Mouse (Mus musculus): Measurements from ENCODE around the gene Mmd2. TPM values are rescaled to one million over a fixed set of nuclear protein-coding genes. Genes with fewer than 3 reads are reported as not detected.
A peak's percentile ranks its signal among the peaks of the same experiment; 100 is the strongest.

The Mmd2 gene
- polyA plus RNA-seq, 1 experiment: not detected

GRCm38 (mm10) chr5:142564606-142565005 lies 44.0 kb downstream of the Mmd2 start:
- H3K27me3 ChIP-seq (ENCODE audit: control insufficient read depth, insufficient read depth, insufficient read length): peaks cover 24% of the 10 kb centered on the region
- H3K36me3 ChIP-seq (ENCODE audit: control insufficient read depth, insufficient read depth): no peaks in the 10 kb centered on the region
- no peak for TF ChIP-seq TCF3 (IDR thresholded peaks at IDR 0.05; ENCODE audit: insufficient read length, low read depth)
- no peak for TF ChIP-seq TCF12 (IDR thresholded peaks at IDR 0.05; ENCODE audit: insufficient read depth, poor library complexity, severe bottlenecking)
- TF ChIP-seq MYOG (IDR thresholded peaks at IDR 0.05; ENCODE audit: control insufficient read depth in 1 of 3, insufficient read depth in 1 of 3, insufficient read length in 2 of 3, low read depth in 2 of 3): no peak
- TF ChIP-seq USF1 (IDR thresholded peaks at IDR 0.05; ENCODE audit: low read depth): no peak
- no peak for TF ChIP-seq POLR2AphosphoS2 (IDR thresholded peaks at IDR 0.05; ENCODE audit: insufficient read length, low read depth)
- TF ChIP-seq POLR2A (IDR thresholded peaks at IDR 0.05; ENCODE audit: insufficient read length, low read depth): no peak
- no peak for TF ChIP-seq CEBPB (IDR thresholded peaks at IDR 0.05; ENCODE audit: insufficient read depth, poor library complexity, severe bottlenecking)
- TF ChIP-seq MAX (IDR thresholded peaks at IDR 0.05; ENCODE audit: low read depth): no peak
- no peak for TF ChIP-seq MYOD1 (IDR thresholded peaks at IDR 0.05; ENCODE audit: control insufficient read depth in 1 of 3, insufficient read length in 2 of 3, low read depth in 2 of 3)
- TF ChIP-seq REST (IDR thresholded peaks at IDR 0.05; ENCODE audit: insufficient read depth, insufficient read length): no peak
- no peak for TF ChIP-seq SRF (IDR thresholded peaks at IDR 0.05; ENCODE audit: control insufficient read depth, insufficient read length, low read depth)
- no peak for TF ChIP-seq E2F4 (IDR thresholded peaks at IDR 0.05; ENCODE audit: insufficient read depth)
- H3K4me3 ChIP-seq: no peak overlapping the region
- H3K79me2 ChIP-seq (ENCODE audit: control insufficient read depth, insufficient read depth): no peaks in the 10 kb centered on the region
- no peak overlapping the region for H3K4me2 ChIP-seq (ENCODE audit: low read depth)
- H3ac ChIP-seq (ENCODE audit: control insufficient read depth, insufficient read length): no peak overlapping the region

DNA sequence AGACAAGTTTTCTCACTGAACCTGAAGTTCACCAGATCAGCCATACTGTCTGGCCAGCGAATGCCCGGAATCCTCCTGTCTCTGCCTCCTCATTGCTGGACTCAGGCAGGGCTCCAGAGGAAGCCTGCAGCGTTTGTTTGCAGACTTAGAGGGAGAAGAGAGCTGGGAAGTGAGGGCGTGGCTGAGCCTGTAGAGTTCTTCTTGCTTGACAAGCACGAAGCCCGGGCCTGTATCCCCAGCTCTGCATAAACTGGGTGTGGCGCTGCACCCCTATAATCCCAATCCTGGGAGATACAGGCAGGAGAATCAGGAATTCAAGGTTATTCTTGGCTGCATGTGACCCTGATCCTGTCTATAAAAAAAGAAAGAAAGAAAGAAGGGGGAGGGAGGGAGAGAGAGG lies 48.3 kb downstream of the Mmd2 start:
- Histone ChIP-seq H3K79me2 (ENCODE audit: control insufficient read depth, insufficient read depth) (no peaks in the 10 kb centered on the region), H3K27me3 (ENCODE audit: control insufficient read depth, insufficient read depth, insufficient read length) (peaks cover 20% of the 10 kb centered on the region), H3K4me3 (no peak overlapping the region), H3K36me3 (ENCODE audit: control insufficient read depth, insufficient read depth) (no peaks in the 10 kb centered on the region), H3ac (ENCODE audit: control insufficient read depth, insufficient read length) (no peak overlapping the region), H3K4me2 (ENCODE audit: low read depth) (no peak overlapping the region)
- no peak for TF ChIP-seq REST (IDR thresholded peaks at IDR 0.05; ENCODE audit: insufficient read depth, insufficient read length)
- no peak for TF ChIP-seq E2F4 (IDR thresholded peaks at IDR 0.05; ENCODE audit: insufficient read depth)
- no peak for TF ChIP-seq SRF (IDR thresholded peaks at IDR 0.05; ENCODE audit: control insufficient read depth, insufficient read length, low read depth)
- TF ChIP-seq TCF3 (IDR thresholded peaks at IDR 0.05; ENCODE audit: insufficient read length, low read depth): no peak
- no peak for TF ChIP-seq MYOD1 (IDR thresholded peaks at IDR 0.05; ENCODE audit: control insufficient read depth in 1 of 3, insufficient read length in 2 of 3, low read depth in 2 of 3)
- no peak for TF ChIP-seq MAX (IDR thresholded peaks at IDR 0.05; ENCODE audit: low read depth)
- TF ChIP-seq USF1 (IDR thresholded peaks at IDR 0.05; ENCODE audit: low read depth): no peak
- no peak for TF ChIP-seq MYOG (IDR thresholded peaks at IDR 0.05; ENCODE audit: control insufficient read depth in 1 of 3, insufficient read depth in 1 of 3, insufficient read length in 2 of 3, low read depth in 2 of 3)
- no peak for TF ChIP-seq POLR2AphosphoS2 (IDR thresholded peaks at IDR 0.05; ENCODE audit: insufficient read length, low read depth)
- TF ChIP-seq CEBPB (IDR thresholded peaks at IDR 0.05; ENCODE audit: insufficient read depth, poor library complexity, severe bottlenecking): no peak
- no peak for TF ChIP-seq POLR2A (IDR thresholded peaks at IDR 0.05; ENCODE audit: insufficient read length, low read depth)
- no peak for TF ChIP-seq TCF12 (IDR thresholded peaks at IDR 0.05; ENCODE audit: insufficient read depth, poor library complexity, severe bottlenecking)

GRCm38 (mm10) chr5:142557397-142558067 lies 51.1 kb downstream of the Mmd2 start:
- Histone ChIP-seq H3K27me3 (ENCODE audit: control insufficient read depth, insufficient read depth, insufficient read length) (peaks cover 3% of the 10 kb centered on the region), H3K36me3 (ENCODE audit: control insufficient read depth, insufficient read depth) (no peaks in the 10 kb centered on the region), H3ac (ENCODE audit: control insufficient read depth, insufficient read length) (no peak overlapping the region), H3K4me2 (ENCODE audit: low read depth) (peak overlapping the region; percentile 76), H3K4me3 (no peak overlapping the region), H3K79me2 (ENCODE audit: control insufficient read depth, insufficient read depth) (no peaks in the 10 kb centered on the region)
- no peak for TF ChIP-seq TCF3 (IDR thresholded peaks at IDR 0.05; ENCODE audit: insufficient read length, low read depth)
- TF ChIP-seq MYOD1 (IDR thresholded peaks at IDR 0.05; ENCODE audit: control insufficient read depth in 1 of 3, insufficient read length in 2 of 3, low read depth in 2 of 3): peak in 1 of 3 experiments; percentile 1
- TF ChIP-seq USF1 (IDR thresholded peaks at IDR 0.05; ENCODE audit: low read depth): no peak
- TF ChIP-seq MAX (IDR thresholded peaks at IDR 0.05; ENCODE audit: low read depth): no peak
- no peak for TF ChIP-seq POLR2A (IDR thresholded peaks at IDR 0.05; ENCODE audit: insufficient read length, low read depth)
- no peak for TF ChIP-seq REST (IDR thresholded peaks at IDR 0.05; ENCODE audit: insufficient read depth, insufficient read length)
- TF ChIP-seq MYOG (IDR thresholded peaks at IDR 0.05; ENCODE audit: control insufficient read depth in 1 of 3, insufficient read depth in 1 of 3, insufficient read length in 2 of 3, low read depth in 2 of 3): peak in 1 of 3 experiments; percentile 6
- TF ChIP-seq E2F4 (IDR thresholded peaks at IDR 0.05; ENCODE audit: insufficient read depth): no peak
- no peak for TF ChIP-seq SRF (IDR thresholded peaks at IDR 0.05; ENCODE audit: control insufficient read depth, insufficient read length, low read depth)

GRCm38 (mm10) chr5:142556721-142557120 lies 51.9 kb downstream of the Mmd2 start:
- Histone ChIP-seq H3K27me3 (ENCODE audit: control insufficient read depth, insufficient read depth, insufficient read length) (no peaks in the 10 kb centered on the region), H3K79me2 (ENCODE audit: control insufficient read depth, insufficient read depth) (no peaks in the 10 kb centered on the region), H3K36me3 (ENCODE audit: control insufficient read depth, insufficient read depth) (no peaks in the 10 kb centered on the region), H3ac (ENCODE audit: control insufficient read depth, insufficient read length) (no peak overlapping the region), H3K4me2 (ENCODE audit: low read depth) (peak overlapping the region; percentile 76), H3K4me3 (no peak overlapping the region)
- TF ChIP-seq MYOD1 (IDR thresholded peaks at IDR 0.05; ENCODE audit: control insufficient read depth in 1 of 3, insufficient read length in 2 of 3, low read depth in 2 of 3) (no peak), POLR2A (IDR thresholded peaks at IDR 0.05; ENCODE audit: insufficient read length, low read depth) (no peak), CEBPB (IDR thresholded peaks at IDR 0.05; ENCODE audit: insufficient read depth, poor library complexity, severe bottlenecking) (no peak), POLR2AphosphoS2 (IDR thresholded peaks at IDR 0.05; ENCODE audit: insufficient read length, low read depth) (no peak), REST (IDR thresholded peaks at IDR 0.05; ENCODE audit: insufficient read depth, insufficient read length) (no peak), TCF3 (IDR thresholded peaks at IDR 0.05; ENCODE audit: insufficient read length, low read depth) (no peak), TCF12 (IDR thresholded peaks at IDR 0.05; ENCODE audit: insufficient read depth, poor library complexity, severe bottlenecking) (no peak), MYOG (IDR thresholded peaks at IDR 0.05; ENCODE audit: control insufficient read depth in 1 of 3, insufficient read depth in 1 of 3, insufficient read length in 2 of 3, low read depth in 2 of 3) (no peak), E2F4 (IDR thresholded peaks at IDR 0.05; ENCODE audit: insufficient read depth) (no peak)
